In the genomic region with DNA sequence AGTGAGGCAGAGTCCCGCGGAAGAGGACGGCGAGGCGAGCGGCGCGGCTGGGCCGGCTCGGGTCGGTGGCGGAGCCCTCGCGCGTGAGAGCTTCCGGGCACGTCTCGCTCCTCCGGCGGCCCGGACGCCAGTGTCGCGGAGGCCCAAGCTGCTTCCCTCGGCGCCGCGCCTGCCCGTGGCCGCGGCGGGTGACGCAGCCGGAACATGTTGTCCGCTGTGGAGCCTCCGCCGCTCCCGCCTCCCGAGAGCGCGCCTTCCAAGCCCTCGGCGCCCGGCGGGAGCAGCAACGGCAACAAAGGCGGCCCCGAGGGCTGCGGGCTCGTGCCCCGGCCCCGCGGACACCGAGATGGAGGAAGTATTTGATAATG, we compare ENCODE assay signal across 10 mouse cellular contexts. TPM values are rescaled to one million over a fixed set of nuclear protein-coding genes. Genes with fewer than 3 reads are reported as not detected.
DNase-seq lines count a peak whose midpoint lies in the region; ATAC-seq and TF ChIP-seq lines count a peak whose summit lies in the region.
"Not testable (repeated sequence)": the region's sequence is repeated elsewhere in the genome, so short reads cannot be mapped to it uniquely, and the experiment has no call there.
"Had no signal": no experiment of that assay in that cellular context is flagged by ENCODE, and none has a peak within 500 bp of the region (broad histone marks: within the 10 kb centered on the region; RNA-seq: fewer than 3 reads in every experiment).

No protein-coding gene starts in this region.

- 30% methylated on average over 54 of the region's 54 CpGs for WGBS in forebrain, embryonic 10.5 days
- 18% methylated on average over 54 of the region's 54 CpGs for WGBS in heart, embryonic 13.5 days
- WGBS in hindbrain, embryonic 16.5 days: 23% methylated on average over 54 of the region's 54 CpGs
- 26% methylated on average over 54 of the region's 54 CpGs for WGBS in limb, embryonic 12.5 days
- 27% methylated on average over 54 of the region's 54 CpGs for WGBS in lung, embryonic 14.5 days
- 32% methylated on average over 53 of the region's 54 CpGs for WGBS in midbrain, postnatal 0 days

- not testable (repeated sequence) for H3K27me3 ChIP-seq in forebrain, embryonic 10.5 days (ENCODE audit: poor library complexity, severe bottlenecking); heart, embryonic 13.5 days (replicated peaks); hindbrain, embryonic 16.5 days (replicated peaks; ENCODE audit: control insufficient read depth, insufficient read depth, low read length); limb, embryonic 12.5 days; lung, embryonic 14.5 days (ENCODE audit: insufficient read depth, low read length); midbrain, postnatal 0 days (ENCODE audit: insufficient read depth, low read length)

- not testable (repeated sequence) for TF ChIP-seq CTCF in lung, embryonic 14.5 days (IDR thresholded peaks at IDR 0.05; ENCODE audit: low read depth); midbrain, postnatal 0 days (IDR thresholded peaks at IDR 0.05)

- H3K36me3 ChIP-seq in forebrain, embryonic 10.5 days (replicated peaks); heart, embryonic 13.5 days; hindbrain, embryonic 16.5 days (ENCODE audit: control insufficient read depth, insufficient read depth, low read length); limb, embryonic 12.5 days; lung, embryonic 14.5 days (ENCODE audit: insufficient read depth); midbrain, postnatal 0 days (ENCODE audit: insufficient read depth, low read length): not testable (repeated sequence)

- H3K27ac ChIP-seq in forebrain, embryonic 10.5 days; heart, embryonic 13.5 days (replicated peaks); hindbrain, embryonic 16.5 days (ENCODE audit: low read depth, low read length); limb, embryonic 12.5 days; lung, embryonic 14.5 days (ENCODE audit: low read depth); midbrain, postnatal 0 days (ENCODE audit: low read depth, low read length): not testable (repeated sequence)

- H3K4me3 ChIP-seq in forebrain, embryonic 10.5 days: peak overlapping the region; percentile 38
- peak overlapping the region; percentile 39 for H3K4me3 ChIP-seq in heart, embryonic 13.5 days
- H3K4me3 ChIP-seq in hindbrain, embryonic 16.5 days (ENCODE audit: low read length): peak overlapping the region; percentile 29
- H3K4me3 ChIP-seq in limb, embryonic 12.5 days (replicated peaks): peak overlapping the region; percentile 28
- not testable (repeated sequence) for H3K4me3 ChIP-seq in lung, embryonic 14.5 days (ENCODE audit: low read depth, low read length)
- 0 out of 2 replicates have a peak overlapping the region, but pooled peaks have one; percentile 12 for H3K4me3 ChIP-seq in midbrain, postnatal 0 days (ENCODE audit: low read depth, low read length)

- H3K9me3 ChIP-seq in forebrain, embryonic 10.5 days: peaks cover 63% of the 10 kb centered on the region
- H3K9me3 ChIP-seq in heart, embryonic 13.5 days: peaks cover 41% of the 10 kb centered on the region
- H3K9me3 ChIP-seq in hindbrain, embryonic 16.5 days (ENCODE audit: control insufficient read depth, low read length): peaks cover 13% of the 10 kb centered on the region
- peaks cover 46% of the 10 kb centered on the region for H3K9me3 ChIP-seq in limb, embryonic 12.5 days
- peaks cover 13% of the 10 kb centered on the region for H3K9me3 ChIP-seq in lung, embryonic 14.5 days (ENCODE audit: low read depth, low read length)
- H3K9me3 ChIP-seq in midbrain, postnatal 0 days (ENCODE audit: low read length): peaks cover 21% of the 10 kb centered on the region

- ATAC-seq in heart, embryonic 13.5 days (ENCODE audit: extremely low read depth, insufficient number of reproducible peaks, low FRiP score, low TSS enrichment); hindbrain, embryonic 16.5 days; limb, embryonic 12.5 days (ENCODE audit: insufficient number of reproducible peaks, insufficient read depth, low FRiP score, low TSS enrichment, low read depth); lung, embryonic 14.5 days (ENCODE audit: insufficient read depth); midbrain, postnatal 0 days (ENCODE audit: low FRiP score): not testable (repeated sequence)

- not testable (repeated sequence) for H3K4me1 ChIP-seq in forebrain, embryonic 10.5 days; heart, embryonic 13.5 days; hindbrain, embryonic 16.5 days (ENCODE audit: control insufficient read depth, insufficient read depth, low read depth, low read length); limb, embryonic 12.5 days (replicated peaks); lung, embryonic 14.5 days (ENCODE audit: insufficient read depth); midbrain, postnatal 0 days (ENCODE audit: insufficient read depth, low read length)

- H3K9ac ChIP-seq in heart, embryonic 13.5 days; hindbrain, embryonic 16.5 days (ENCODE audit: low read depth, low read length); limb, embryonic 12.5 days (replicated peaks); lung, embryonic 14.5 days; midbrain, postnatal 0 days (replicated peaks; ENCODE audit: low read length, poor library complexity, severe bottlenecking): not testable (repeated sequence)

- peak overlapping the region; percentile 63 for H3K4me2 ChIP-seq in heart, embryonic 13.5 days
- H3K4me2 ChIP-seq in hindbrain, embryonic 16.5 days (ENCODE audit: low read length): peak overlapping the region; percentile 42
- H3K4me2 ChIP-seq in limb, embryonic 12.5 days: peak overlapping the region; percentile 43
- 0 out of 2 replicates have a peak overlapping the region, but pooled peaks have one; percentile 27 for H3K4me2 ChIP-seq in lung, embryonic 14.5 days
- H3K4me2 ChIP-seq in midbrain, postnatal 0 days (ENCODE audit: low read depth, low read length, poor library complexity, severe bottlenecking): not testable (repeated sequence)

- peak; percentile 27 for DNase-seq in R1 (ENCODE audit: low read depth, low spot score)
- DNase-seq in forebrain, embryonic 10.5 days (ENCODE audit: extremely low spot score, low spot score): peak; percentile 14
- DNase-seq in lung, embryonic 14.5 days; midbrain, postnatal 0 days (ENCODE audit: low spot score): not testable (repeated sequence)
- peak; percentile 1 for DNase-seq in thymus, postnatal 0 days (ENCODE audit: low spot score)

RNA-seq across cellular contexts. Expression of a gene that starts 29.7 kb away (rescaled TPM):
- polyA plus RNA-seq in forebrain, embryonic 10.5 days (2016; fragmentation: Nextera tagmentation; extraction: Ambion mirVana): 0.16 TPM in 1 of 2 replicates, not detected in the other
- polyA plus RNA-seq in heart, embryonic 13.5 days (2015; fragmentation: Nextera tagmentation; extraction: Ambion mirVana): not detected in 2 replicates
- 0.08 and 0.29 TPM in 2 replicates for polyA plus RNA-seq in hindbrain, embryonic 16.5 days (2015; fragmentation: Nextera tagmentation; extraction: Ambion mirVana)
- 0.09 TPM in 1 of 2 replicates, not detected in the other for polyA plus RNA-seq in limb, embryonic 12.5 days (2016; fragmentation: Nextera tagmentation; extraction: Ambion mirVana)
- 0.32 TPM in 1 of 2 replicates, not detected in the other for polyA plus RNA-seq in lung, embryonic 14.5 days (2014; fragmentation: Nextera tagmentation; extraction: Ambion mirVana)
- total RNA-seq in midbrain, postnatal 0 days (2014; rRNA removed): 0.09 TPM in 1 of 2 replicates, not detected in the other
- 0.06 and 0.14 TPM in 2 replicates for polyA plus RNA-seq in midbrain, postnatal 0 days (2015; fragmentation: Nextera tagmentation; extraction: Ambion mirVana)
- polyA plus RNA-seq in thymus, postnatal 0 days (2015; fragmentation: Nextera tagmentation; extraction: Ambion mirVana): 0.48 and 0.60 TPM in 2 replicates
- total RNA-seq: heart, adult 8-10 months; megakaryocyte, adult 5-6 weeks had no signal
